Mouse (Mus musculus): Measurements from ENCODE around the gene Itga8.

- TF ChIP-seq CHD2 (IDR thresholded peaks at IDR 0.05; ENCODE audit: low read depth, low read length) (no peak), ZNF384 (IDR thresholded peaks at IDR 0.05; ENCODE audit: low read depth, low read length) (no peak), HCFC1 (IDR thresholded peaks at IDR 0.05; ENCODE audit: borderline replicate concordance, insufficient read depth, low read length) (no peak)
These were observed 95.8 kb downstream of the Itga8 start for GRCm38 (mm10) chr2:12205875-12206274.

Measured in ES-E14 (cell line).